Mouse (Mus musculus) liver, embryonic 12.5 days (tissue): ENCODE results near the gene Ccdc6. TPM values are rescaled to one million over a fixed set of nuclear protein-coding genes. Genes with fewer than 3 reads are reported as not detected.

ENCODE experiments used
- ATAC-seq: fragments of 200-750 bp; cut with Nextera tagmentation; 2 replicates; pipeline ENCODE4 v1.8.0; 2017; ENCODE audit warnings: moderate number of reproducible peaks, mild to moderate bottlenecking, moderate library complexity
- H3K27ac ChIP-seq: fragments of 300-500 bp; sonication (generic); 2 replicates; pipeline ENCODE4 v1.5.1; 2016; ENCODE audit warnings: mild to moderate bottlenecking
- H3K27me3 ChIP-seq: fragments of 300-500 bp; sonication (generic); replicated peaks from 2 replicates; pipeline ENCODE4 v1.6.1; 2016; ENCODE audit warnings: mild to moderate bottlenecking, moderate library complexity
- H3K36me3 ChIP-seq: fragments of 300-500 bp; sonication (generic); 2 replicates; pipeline ENCODE4 v1.6.1; 2016; ENCODE audit warnings: mild to moderate bottlenecking, moderate library complexity
- H3K4me1 ChIP-seq: fragments of 300-500 bp; sonication (generic); 2 replicates; pipeline ENCODE4 v1.6.1; 2016
- H3K4me2 ChIP-seq: fragments of 300-500 bp; sonication (generic); 2 replicates; pipeline ENCODE4 v1.6.1; 2016; ENCODE audit warnings: mild to moderate bottlenecking, moderate library complexity
- H3K4me3 ChIP-seq: fragments of 300-500 bp; sonication (generic); 2 replicates; pipeline ENCODE4 v1.5.1; 2016; ENCODE audit warnings: mild to moderate bottlenecking, moderate library complexity
- H3K9ac ChIP-seq: fragments of 300-500 bp; sonication (generic); 2 replicates; pipeline ENCODE4 v1.6.1; 2016; ENCODE audit warnings: mild to moderate bottlenecking, moderate library complexity
- H3K9me3 ChIP-seq: fragments of 300-500 bp; sonication (generic); replicated peaks from 2 replicates; pipeline ENCODE4 v1.6.1; 2016; ENCODE audit warnings: mild to moderate bottlenecking, moderate library complexity
- WGBS: fragments of 180-500 bp; shearing (Covaris S2); methylation state at CpG from one replicate; pipeline ENCODE4 v1.1.7; 2016; ENCODE audit not compliant: insufficient replicate concordance; 5-methylcytosine and 5-hydroxymethylcytosine counted together
- polyA plus RNA-seq: library from polyadenylated mRNA; unstranded; fragments of >200 nt; fragmentation: Nextera tagmentation; extraction: Ambion mirVana; gene quantifications from 2 replicates; pipeline ENCODE4 v1.2.1, GENCODE M21; 2016

Gene Ccdc6
- polyA plus RNA-seq, 1 experiment from 2014 or later, result 9.5 TPM

- WGBS, result 87% methylated on average over 12 of the region's 12 CpGs
Measured at GRCm38 (mm10) chr10:70159651-70160320, 62.9 kb downstream of the Ccdc6 start.

DNA sequence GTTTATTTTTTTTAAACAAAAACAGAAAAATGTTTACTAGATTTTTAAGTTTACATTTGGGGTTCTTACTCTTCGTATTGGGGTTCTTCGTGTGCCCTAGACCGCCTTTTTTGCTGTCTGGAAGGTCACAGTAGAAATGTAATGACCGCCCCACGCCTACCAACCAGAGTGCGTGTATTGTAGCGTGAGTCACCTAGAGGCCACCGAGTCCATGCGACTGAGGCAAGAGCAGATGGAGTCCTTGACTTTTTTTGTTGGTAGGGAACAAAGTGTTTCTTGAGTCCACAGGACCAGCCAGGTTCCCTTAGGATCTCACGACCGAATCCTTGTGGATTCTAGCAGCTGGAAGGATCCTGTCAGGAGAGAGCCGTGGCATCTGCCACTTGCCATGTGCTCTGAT lies 63.9 kb downstream of the Ccdc6 start:
- Histone ChIP-seq H3K9me3 (no peaks in the 10 kb centered on the region), H3K36me3 (peaks cover 70% of the 10 kb centered on the region), H3K27me3 (no peaks in the 10 kb centered on the region), H3K4me1 (peaks cover 5% of the 10 kb centered on the region; the same call in 1 of the 2 replicates), H3K4me3 (no peak overlapping the region), H3K27ac (no peak overlapping the region), H3K9ac (no peak overlapping the region), H3K4me2 (no peak overlapping the region)
- whole genome bisulfite sequencing, result 88% methylated on average over 12 of the region's 12 CpGs
- no peak for ATAC-seq

More at GRCm38 (mm10) chr10:70159651-70160320, 62.9 kb downstream of the Ccdc6 start:
- H3K36me3 ChIP-seq, result peaks cover 75% of the 10 kb centered on the region
- no peak overlapping the region for H3K4me3 ChIP-seq
- H3K27me3 ChIP-seq, result no peaks in the 10 kb centered on the region
- ATAC-seq, result no peak
- no peak overlapping the region for H3K4me2 ChIP-seq
- H3K4me1 ChIP-seq, result no peaks in the 10 kb centered on the region
- no peak overlapping the region for H3K9ac ChIP-seq
- no peak overlapping the region for H3K27ac ChIP-seq
- H3K9me3 ChIP-seq, result no peaks in the 10 kb centered on the region

- Histone ChIP-seq H3K4me2 (no peak overlapping the region), H3K9me3 (no peaks in the 10 kb centered on the region), H3K36me3 (peaks cover 70% of the 10 kb centered on the region), H3K27me3 (no peaks in the 10 kb centered on the region), H3K4me1 (peaks cover 8% of the 10 kb centered on the region; the same call in 1 of the 2 replicates), H3K27ac (no peak overlapping the region), H3K4me3 (no peak overlapping the region), H3K9ac (no peak overlapping the region)
- no peak for ATAC-seq
- WGBS, result 91% methylated on average over 14 of the region's 14 CpGs
Measured at GRCm38 (mm10) chr10:70161504-70161903, 64.6 kb downstream of the Ccdc6 start.

- no peak overlapping the region for H3K27ac ChIP-seq
- H3K36me3 ChIP-seq, result peaks cover 72% of the 10 kb centered on the region
- 79% methylated on average over 5 of the region's 5 CpGs for WGBS
- ATAC-seq, result no peak
- H3K4me3 ChIP-seq, result no peak overlapping the region
- no peaks in the 10 kb centered on the region for H3K27me3 ChIP-seq
- H3K4me1 ChIP-seq, result peaks cover 19% of the 10 kb centered on the region
- H3K9ac ChIP-seq, result no peak overlapping the region
- H3K4me2 ChIP-seq, result no peak overlapping the region
- H3K9me3 ChIP-seq, result no peaks in the 10 kb centered on the region
Measured at GRCm38 (mm10) chr10:70163681-70164080, 66.8 kb downstream of the Ccdc6 start.

GRCm38 (mm10) chr10:70165877-70166276 lies 69.0 kb downstream of the Ccdc6 start:
- Histone ChIP-seq H3K27ac (no peak overlapping the region), H3K9ac (no peak overlapping the region), H3K36me3 (peaks cover 78% of the 10 kb centered on the region), H3K9me3 (no peaks in the 10 kb centered on the region), H3K4me1 (peaks cover 19% of the 10 kb centered on the region), H3K4me2 (no peak overlapping the region), H3K4me3 (no peak overlapping the region), H3K27me3 (no peaks in the 10 kb centered on the region)
- ATAC-seq, result no peak
- 83% methylated on average over 6 of the region's 6 CpGs for WGBS

- H3K4me3 ChIP-seq, result no peak overlapping the region
- H3K36me3 ChIP-seq, result peaks cover 78% of the 10 kb centered on the region
- 80% methylated on average over 5 of the region's 5 CpGs for WGBS
- ATAC-seq, result no peak
- H3K27me3 ChIP-seq, result no peaks in the 10 kb centered on the region
- H3K27ac ChIP-seq, result no peak overlapping the region
- H3K4me2 ChIP-seq, result no peak overlapping the region
- peaks cover 19% of the 10 kb centered on the region for H3K4me1 ChIP-seq
- H3K9me3 ChIP-seq, result no peaks in the 10 kb centered on the region
- no peak overlapping the region for H3K9ac ChIP-seq
Measured at GRCm38 (mm10) chr10:70166427-70166826, 69.5 kb downstream of the Ccdc6 start.

DNA sequence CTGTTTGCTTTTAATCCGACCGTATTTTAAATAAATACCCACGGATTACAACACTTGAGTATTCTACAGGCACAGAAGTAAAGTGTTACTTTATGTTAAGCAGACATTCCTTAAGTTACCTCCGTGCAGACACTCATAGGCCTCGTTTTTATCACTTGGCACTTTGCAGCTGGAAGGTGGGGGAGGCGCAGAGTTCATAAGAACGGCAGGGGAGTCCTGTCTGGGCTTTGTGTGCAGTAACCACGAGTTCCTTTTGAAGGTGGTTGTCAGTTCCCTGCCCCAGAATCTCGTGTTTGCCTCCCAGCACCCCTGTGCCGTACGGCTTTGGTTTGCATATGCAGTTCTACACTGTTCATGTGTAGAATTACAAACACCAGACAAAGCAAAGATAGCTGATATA lies 70.7 kb downstream of the Ccdc6 start:
- no peak for ATAC-seq
- H3K9me3 ChIP-seq, result no peaks in the 10 kb centered on the region
- no peak overlapping the region for H3K9ac ChIP-seq
- no peaks in the 10 kb centered on the region for H3K27me3 ChIP-seq
- H3K4me2 ChIP-seq, result no peak overlapping the region
- 59% methylated on average over 11 of the region's 11 CpGs for WGBS
- peaks cover 19% of the 10 kb centered on the region for H3K4me1 ChIP-seq
- no peak overlapping the region for H3K4me3 ChIP-seq
- H3K27ac ChIP-seq, result no peak overlapping the region
- peaks cover 81% of the 10 kb centered on the region for H3K36me3 ChIP-seq

DNA sequence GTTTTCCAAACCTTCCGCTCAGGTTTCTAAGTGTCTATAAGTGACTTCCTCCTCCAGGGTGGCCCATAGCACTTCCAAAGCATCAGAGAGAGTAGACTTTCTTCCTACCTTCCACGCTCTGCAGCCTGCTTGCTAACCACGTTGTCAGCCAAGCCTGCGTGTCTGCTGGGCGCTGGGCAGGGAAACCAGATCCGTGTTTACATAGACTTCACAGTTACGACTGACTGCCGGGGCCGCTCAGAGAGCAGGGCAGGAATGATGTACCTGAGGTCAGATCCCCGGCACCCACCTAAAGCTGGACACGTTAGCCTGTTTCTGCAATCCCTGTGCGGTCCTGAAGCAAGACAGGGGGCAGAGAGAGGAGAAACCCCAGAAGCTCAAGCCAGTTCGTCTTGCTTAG lies 71.5 kb downstream of the Ccdc6 start:
- H3K36me3 ChIP-seq, result peaks cover 83% of the 10 kb centered on the region
- no peaks in the 10 kb centered on the region for H3K9me3 ChIP-seq
- no peak overlapping the region for H3K4me3 ChIP-seq
- H3K27me3 ChIP-seq, result no peaks in the 10 kb centered on the region
- no peak overlapping the region for H3K9ac ChIP-seq
- ATAC-seq, result no peak
- H3K4me1 ChIP-seq, result peaks cover 19% of the 10 kb centered on the region
- no peak overlapping the region for H3K4me2 ChIP-seq
- 79% methylated on average over 13 of the region's 13 CpGs for WGBS
- H3K27ac ChIP-seq, result no peak overlapping the region

- Histone ChIP-seq H3K9ac (no peak overlapping the region), H3K4me3 (no peak overlapping the region), H3K4me1 (peaks cover 19% of the 10 kb centered on the region), H3K4me2 (no peak overlapping the region), H3K36me3 (peaks cover 83% of the 10 kb centered on the region), H3K9me3 (no peaks in the 10 kb centered on the region), H3K27ac (no peak overlapping the region), H3K27me3 (no peaks in the 10 kb centered on the region)
- 84% methylated on average over 18 of the region's 18 CpGs for WGBS
- ATAC-seq, result no peak
Measured at GRCm38 (mm10) chr10:70169044-70169443, 72.1 kb downstream of the Ccdc6 start.

DNA sequence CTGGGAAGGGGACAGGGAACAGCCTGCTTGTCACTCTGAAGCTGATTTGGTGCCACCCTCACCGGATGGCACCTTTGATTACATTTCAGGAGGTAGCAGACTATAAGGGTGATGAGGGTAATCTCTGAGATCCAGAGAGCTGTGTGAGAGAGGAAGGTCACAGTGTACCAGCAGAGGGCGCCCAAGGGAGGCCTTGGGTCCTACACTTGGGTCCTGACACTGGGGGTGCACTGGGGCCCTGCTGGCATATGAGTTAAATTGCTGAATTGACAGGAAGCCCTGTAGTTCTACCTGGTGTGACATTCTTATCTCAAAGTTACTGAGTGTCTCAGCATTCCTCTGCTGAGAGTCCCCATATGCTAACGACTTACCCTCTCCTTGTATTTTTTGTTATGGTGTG lies 76.4 kb downstream of the Ccdc6 start:
- Histone ChIP-seq H3K4me1 (no peaks in the 10 kb centered on the region), H3K9ac (no peak overlapping the region), H3K27ac (no peak overlapping the region), H3K4me2 (no peak overlapping the region), H3K27me3 (no peaks in the 10 kb centered on the region), H3K4me3 (no peak overlapping the region), H3K9me3 (no peaks in the 10 kb centered on the region), H3K36me3 (peaks cover 95% of the 10 kb centered on the region)
- 41% methylated on average over 3 of the region's 3 CpGs for WGBS
- peak; percentile 40 for ATAC-seq

GRCm38 (mm10) chr10:70174494-70175190 lies 77.7 kb downstream of the Ccdc6 start:
- H3K4me2 ChIP-seq, result no peak overlapping the region
- H3K9me3 ChIP-seq, result no peaks in the 10 kb centered on the region
- H3K9ac ChIP-seq, result no peak overlapping the region
- WGBS, result 78% methylated on average over 16 of the region's 16 CpGs
- no peak for ATAC-seq
- H3K27ac ChIP-seq, result no peak overlapping the region
- no peaks in the 10 kb centered on the region for H3K27me3 ChIP-seq
- H3K4me1 ChIP-seq, result no peaks in the 10 kb centered on the region; the same call in 1 of the 2 replicates
- peaks cover 86% of the 10 kb centered on the region for H3K36me3 ChIP-seq
- no peak overlapping the region for H3K4me3 ChIP-seq

- WGBS, result 26% methylated on average over 9 of the region's 9 CpGs
- ATAC-seq, result no peak
Measured at GRCm38 (mm10) chr10:70180727-70181126, 83.8 kb downstream of the Ccdc6 start.

More at GRCm38 (mm10) chr10:70180727-70181126, 83.8 kb downstream of the Ccdc6 start:
- H3K9ac ChIP-seq, result no peak overlapping the region
- no peak overlapping the region for H3K27ac ChIP-seq
- no peak overlapping the region for H3K4me2 ChIP-seq
- no peaks in the 10 kb centered on the region for H3K27me3 ChIP-seq
- H3K36me3 ChIP-seq, result peaks cover 75% of the 10 kb centered on the region
- no peak overlapping the region for H3K4me3 ChIP-seq
- no peaks in the 10 kb centered on the region for H3K9me3 ChIP-seq
- peaks cover 29% of the 10 kb centered on the region for H3K4me1 ChIP-seq
